Mouse (Mus musculus): ENCODE data around the gene Adam15. TPM values are rescaled to one million over a fixed set of nuclear protein-coding genes. Genes with fewer than 3 reads are reported as not detected.

Gene Adam15
- polyA plus RNA-seq, 1 experiment from 2014 or later = 23.2 TPM

DNA sequence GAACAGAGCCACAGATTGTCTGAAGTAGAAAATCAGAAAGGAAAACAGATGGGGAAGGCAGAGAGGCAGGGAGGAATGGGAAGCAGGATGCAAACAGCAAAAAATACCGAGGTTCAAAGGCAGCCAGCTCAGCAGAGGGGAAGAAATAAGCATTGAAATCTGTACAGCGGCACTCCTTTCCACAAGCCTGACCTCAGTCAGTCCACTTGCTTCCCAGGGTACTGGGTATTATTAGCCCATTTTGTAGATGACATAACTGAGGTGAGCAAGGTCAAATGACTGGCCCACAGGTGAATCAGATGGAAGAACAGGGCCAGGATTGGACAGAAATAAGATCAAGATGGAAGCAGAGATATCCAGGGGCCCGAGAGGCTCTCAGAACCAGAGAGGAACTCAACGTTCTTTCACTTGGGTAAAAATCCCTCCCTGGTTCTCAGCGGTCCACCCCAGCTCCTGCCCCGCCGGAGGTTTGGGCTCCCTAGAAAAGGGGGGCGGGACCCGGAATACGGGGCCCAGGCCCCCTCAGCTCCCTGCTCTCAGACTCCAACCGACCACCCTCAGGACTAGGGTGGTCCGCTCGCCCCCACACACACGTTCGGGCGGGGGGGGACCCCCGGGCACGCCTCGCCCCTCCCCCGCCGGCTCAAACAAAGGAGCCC is 12.6 kb downstream of the Adam15 start:
- no peak for DNase-seq (ENCODE audit: low spot score)

DNA sequence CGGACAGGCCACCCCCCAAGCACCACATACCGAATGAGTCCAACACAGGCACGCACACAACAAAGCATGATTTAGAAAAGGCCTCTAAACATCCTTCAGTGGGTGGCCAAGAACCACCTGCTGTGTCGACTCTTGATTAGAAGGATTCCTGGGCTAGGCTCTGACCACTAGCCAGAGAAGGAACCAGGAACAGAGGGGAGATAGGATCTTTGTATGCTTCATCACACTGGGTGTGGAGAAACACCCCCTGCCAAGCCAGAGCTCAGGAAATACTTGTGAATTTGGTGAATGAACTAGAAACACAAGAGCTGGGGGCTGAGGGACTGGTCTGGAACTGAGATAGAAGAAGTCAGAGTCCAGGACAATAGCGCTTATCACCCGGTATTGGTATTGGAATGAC is 13.3 kb downstream of the Adam15 start:
- DNase-seq (ENCODE audit: low spot score) (no peak), ATAC-seq (replicated peaks; ENCODE audit: low FRiP score) (no peak)
- Histone ChIP-seq H3K9ac (ENCODE audit: low read depth, low read length) (no peak overlapping the region), H3K27ac (ENCODE audit: low read depth, low read length) (no peak overlapping the region), H3K4me1 (replicated peaks; ENCODE audit: control insufficient read depth, insufficient read depth, low read length) (peaks cover 27% of the 10 kb centered on the region), H3K27me3 (replicated peaks; ENCODE audit: control insufficient read depth, insufficient read depth, low read length) (peaks cover 19% of the 10 kb centered on the region), H3K36me3 (ENCODE audit: control insufficient read depth, insufficient read depth, low read length) (peaks cover 6% of the 10 kb centered on the region; the same call in 1 of the 2 replicates), H3K4me3 (ENCODE audit: low read depth, low read length) (peak overlapping the region; percentile 67), H3K4me2 (peak overlapping the region; percentile 82), H3K9me3 (ENCODE audit: control insufficient read depth, low read length) (no peaks in the 10 kb centered on the region)
- WGBS = 23% methylated on average over 6 of the region's 6 CpGs

More for the DNA sequence above, 12.6 kb downstream of the Adam15 start:
- H3K9ac ChIP-seq (ENCODE audit: low read depth, low read length) = peak overlapping the region; percentile 64
- WGBS = 3% methylated on average over 21 of the region's 21 CpGs
- H3K9me3 ChIP-seq (ENCODE audit: control insufficient read depth, low read length) = no peaks in the 10 kb centered on the region
- H3K36me3 ChIP-seq (ENCODE audit: control insufficient read depth, insufficient read depth, low read length) = peaks cover 6% of the 10 kb centered on the region; the same call in 1 of the 2 replicates
- peak overlapping the region; percentile 82 for H3K4me2 ChIP-seq
- no peak for ATAC-seq (replicated peaks; ENCODE audit: low FRiP score)
- peak overlapping the region; percentile 68 for H3K27ac ChIP-seq (ENCODE audit: low read depth, low read length)
- H3K4me1 ChIP-seq (replicated peaks; ENCODE audit: control insufficient read depth, insufficient read depth, low read length) = peaks cover 27% of the 10 kb centered on the region
- peaks cover 15% of the 10 kb centered on the region for H3K27me3 ChIP-seq (replicated peaks; ENCODE audit: control insufficient read depth, insufficient read depth, low read length)
- peak overlapping the region; percentile 67 for H3K4me3 ChIP-seq (ENCODE audit: low read depth, low read length)

DNA sequence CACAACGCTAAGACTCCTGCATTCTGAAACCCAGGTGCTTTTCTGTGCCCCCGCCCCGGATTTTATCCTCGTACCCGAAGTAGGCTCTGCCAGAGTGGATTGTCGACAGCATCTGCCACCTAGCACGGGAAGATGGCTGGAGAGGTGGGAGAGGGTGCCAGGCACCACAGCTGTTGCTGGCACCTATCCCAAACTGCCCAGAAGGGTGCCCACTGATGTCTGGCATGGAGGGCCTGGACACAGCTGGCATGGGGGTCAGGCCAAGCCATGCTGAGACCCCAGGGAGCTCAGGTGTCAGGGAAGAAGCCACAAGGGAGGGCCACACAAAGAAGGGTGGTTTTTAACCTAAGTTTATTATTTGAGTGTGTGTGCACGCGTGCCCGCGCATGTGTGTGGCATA is 16.7 kb downstream of the Adam15 start:
- ATAC-seq (replicated peaks; ENCODE audit: low FRiP score) (no peak), DNase-seq (ENCODE audit: low spot score) (no peak)
- no peak overlapping the region for H3K4me3 ChIP-seq (ENCODE audit: low read depth, low read length)
- no peak overlapping the region for H3K4me2 ChIP-seq
- H3K27me3 ChIP-seq (replicated peaks; ENCODE audit: control insufficient read depth, insufficient read depth, low read length) = peaks cover 27% of the 10 kb centered on the region
- peaks cover 11% of the 10 kb centered on the region for H3K4me1 ChIP-seq (replicated peaks; ENCODE audit: control insufficient read depth, insufficient read depth, low read length)
- H3K27ac ChIP-seq (ENCODE audit: low read depth, low read length) = no peak overlapping the region
- no peak overlapping the region for H3K9ac ChIP-seq (ENCODE audit: low read depth, low read length)
- 78% methylated on average over 11 of the region's 11 CpGs for WGBS
- no peaks in the 10 kb centered on the region for H3K9me3 ChIP-seq (ENCODE audit: control insufficient read depth, low read length)
- peaks cover 6% of the 10 kb centered on the region; the same call in 1 of the 2 replicates for H3K36me3 ChIP-seq (ENCODE audit: control insufficient read depth, insufficient read depth, low read length)

DNA sequence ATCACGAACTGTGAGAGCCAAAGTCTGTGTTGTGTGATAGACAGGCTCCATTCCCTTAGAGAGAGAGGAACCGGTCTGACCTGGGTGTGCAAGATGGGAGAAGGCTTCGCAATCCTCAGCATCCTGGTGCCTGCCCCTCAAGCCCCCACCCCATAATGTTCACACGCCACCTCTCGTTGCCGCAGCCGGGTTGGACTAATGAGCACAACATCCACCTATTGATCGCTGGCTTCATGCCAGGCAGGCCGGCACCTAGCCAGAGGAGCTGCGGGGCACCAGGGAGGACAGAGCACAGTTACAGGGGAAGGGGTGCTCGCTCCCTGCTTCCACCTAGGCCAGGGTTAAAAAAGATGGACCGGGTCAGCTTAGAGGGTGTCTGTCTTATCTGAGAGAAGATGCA is 17.3 kb downstream of the Adam15 start:
- Histone ChIP-seq H3K4me2 (no peak overlapping the region), H3K27me3 (replicated peaks; ENCODE audit: control insufficient read depth, insufficient read depth, low read length) (peaks cover 32% of the 10 kb centered on the region), H3K9ac (ENCODE audit: low read depth, low read length) (no peak overlapping the region), H3K4me3 (ENCODE audit: low read depth, low read length) (no peak overlapping the region), H3K9me3 (ENCODE audit: control insufficient read depth, low read length) (no peaks in the 10 kb centered on the region), H3K27ac (ENCODE audit: low read depth, low read length) (no peak overlapping the region), H3K4me1 (replicated peaks; ENCODE audit: control insufficient read depth, insufficient read depth, low read length) (peaks cover 10% of the 10 kb centered on the region), H3K36me3 (ENCODE audit: control insufficient read depth, insufficient read depth, low read length) (peaks cover 6% of the 10 kb centered on the region; the same call in 1 of the 2 replicates)
- 61% methylated on average over 12 of the region's 12 CpGs for WGBS
- no peak for ATAC-seq (replicated peaks; ENCODE audit: low FRiP score)
- no peak for DNase-seq (ENCODE audit: low spot score)

DNA sequence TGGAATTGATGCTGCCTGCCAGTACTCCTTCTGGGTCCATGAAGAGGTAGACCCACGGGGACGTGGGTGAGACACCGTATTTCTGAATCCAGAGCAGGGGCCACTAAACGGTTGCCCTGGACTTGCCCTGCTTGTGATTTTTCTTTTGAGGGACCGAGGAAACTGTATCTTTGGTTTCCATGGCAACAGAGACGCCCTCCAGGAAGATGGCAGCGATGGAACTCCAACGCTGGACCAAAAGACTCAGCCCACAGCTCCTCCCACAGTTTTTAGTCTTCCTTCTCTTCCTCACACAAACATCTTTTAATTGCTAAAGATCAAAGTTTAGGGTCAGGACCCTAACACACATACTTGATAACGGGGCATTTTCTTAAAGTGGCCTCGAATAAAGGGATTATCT is 17.8 kb downstream of the Adam15 start:
- peaks cover 6% of the 10 kb centered on the region; the same call in 1 of the 2 replicates for H3K36me3 ChIP-seq (ENCODE audit: control insufficient read depth, insufficient read depth, low read length)
- peaks cover 7% of the 10 kb centered on the region for H3K4me1 ChIP-seq (replicated peaks; ENCODE audit: control insufficient read depth, insufficient read depth, low read length)

DNA sequence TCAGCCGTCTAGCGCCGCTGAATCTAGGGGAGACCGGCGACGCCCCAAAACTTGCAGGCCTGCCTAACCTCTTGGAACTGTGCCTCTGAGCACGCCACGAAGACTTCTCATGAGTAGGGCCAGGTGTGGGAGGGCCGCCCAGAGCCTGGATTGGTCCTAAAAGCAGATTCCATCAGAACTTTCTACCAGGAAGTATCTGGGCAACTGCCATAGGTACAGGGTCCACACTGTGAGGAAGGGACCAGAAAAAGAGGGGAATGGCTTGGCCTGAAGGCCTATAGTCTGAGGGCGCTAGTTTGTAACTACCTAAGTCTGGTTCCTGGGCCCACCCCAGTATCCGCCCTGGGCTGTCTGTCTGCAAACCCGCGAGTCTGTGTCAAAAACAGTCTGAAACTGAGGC is 18.2 kb downstream of the Adam15 start:
- Histone ChIP-seq H3K27me3 (replicated peaks; ENCODE audit: control insufficient read depth, insufficient read depth, low read length) (peaks cover 39% of the 10 kb centered on the region), H3K9me3 (ENCODE audit: control insufficient read depth, low read length) (no peaks in the 10 kb centered on the region), H3K4me1 (replicated peaks; ENCODE audit: control insufficient read depth, insufficient read depth, low read length) (peaks cover 3% of the 10 kb centered on the region), H3K27ac (ENCODE audit: low read depth, low read length) (no peak overlapping the region), H3K4me3 (ENCODE audit: low read depth, low read length) (no peak overlapping the region), H3K4me2 (no peak overlapping the region), H3K36me3 (ENCODE audit: control insufficient read depth, insufficient read depth, low read length) (peaks cover 6% of the 10 kb centered on the region; the same call in 1 of the 2 replicates), H3K9ac (ENCODE audit: low read depth, low read length) (no peak overlapping the region)
- WGBS = 63% methylated on average over 13 of the region's 13 CpGs
- ATAC-seq (replicated peaks; ENCODE audit: low FRiP score) (no peak), DNase-seq (ENCODE audit: low spot score) (no peak)

More for the DNA sequence above, 17.8 kb downstream of the Adam15 start:
- 61% methylated on average over 10 of the region's 10 CpGs for WGBS
- peaks cover 37% of the 10 kb centered on the region for H3K27me3 ChIP-seq (replicated peaks; ENCODE audit: control insufficient read depth, insufficient read depth, low read length)
- H3K27ac ChIP-seq (ENCODE audit: low read depth, low read length) = no peak overlapping the region
- ATAC-seq (replicated peaks; ENCODE audit: low FRiP score) = no peak
- no peak overlapping the region for H3K9ac ChIP-seq (ENCODE audit: low read depth, low read length)
- H3K4me2 ChIP-seq = no peak overlapping the region
- DNase-seq (ENCODE audit: low spot score) = no peak
- no peak overlapping the region for H3K4me3 ChIP-seq (ENCODE audit: low read depth, low read length)
- no peaks in the 10 kb centered on the region for H3K9me3 ChIP-seq (ENCODE audit: control insufficient read depth, low read length)

DNA sequence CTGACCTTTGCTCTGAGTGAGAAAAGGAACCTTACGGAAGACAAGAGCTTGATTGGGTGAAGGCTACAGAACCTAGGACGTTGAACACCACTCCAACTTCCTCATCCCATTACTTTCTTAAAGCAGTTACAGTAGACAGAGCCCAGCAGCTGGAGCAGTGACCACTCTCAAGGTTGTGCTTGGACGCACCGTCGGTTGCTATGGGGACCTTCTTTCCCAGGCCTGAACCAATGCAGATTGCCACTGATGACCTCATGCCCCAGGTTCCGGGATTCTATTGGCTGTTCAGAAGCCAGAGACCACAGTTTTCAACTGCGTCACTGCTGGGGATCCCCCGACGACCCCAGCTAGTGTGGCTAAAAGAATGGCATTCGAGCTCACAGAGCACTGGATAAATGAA is 18.8 kb downstream of the Adam15 start:
- no peak overlapping the region for H3K27ac ChIP-seq (ENCODE audit: low read depth, low read length)
- H3K9me3 ChIP-seq (ENCODE audit: control insufficient read depth, low read length) = no peaks in the 10 kb centered on the region
- DNase-seq (ENCODE audit: low spot score) (no peak), ATAC-seq (replicated peaks; ENCODE audit: low FRiP score) (no peak)
- peaks cover 6% of the 10 kb centered on the region; the same call in 1 of the 2 replicates for H3K36me3 ChIP-seq (ENCODE audit: control insufficient read depth, insufficient read depth, low read length)
- no peaks in the 10 kb centered on the region for H3K4me1 ChIP-seq (replicated peaks; ENCODE audit: control insufficient read depth, insufficient read depth, low read length)
- 22% methylated on average over 10 of the region's 10 CpGs for WGBS
- H3K4me3 ChIP-seq (ENCODE audit: low read depth, low read length) = no peak overlapping the region
- peaks cover 39% of the 10 kb centered on the region for H3K27me3 ChIP-seq (replicated peaks; ENCODE audit: control insufficient read depth, insufficient read depth, low read length)
- no peak overlapping the region for H3K4me2 ChIP-seq
- H3K9ac ChIP-seq (ENCODE audit: low read depth, low read length) = no peak overlapping the region

DNA sequence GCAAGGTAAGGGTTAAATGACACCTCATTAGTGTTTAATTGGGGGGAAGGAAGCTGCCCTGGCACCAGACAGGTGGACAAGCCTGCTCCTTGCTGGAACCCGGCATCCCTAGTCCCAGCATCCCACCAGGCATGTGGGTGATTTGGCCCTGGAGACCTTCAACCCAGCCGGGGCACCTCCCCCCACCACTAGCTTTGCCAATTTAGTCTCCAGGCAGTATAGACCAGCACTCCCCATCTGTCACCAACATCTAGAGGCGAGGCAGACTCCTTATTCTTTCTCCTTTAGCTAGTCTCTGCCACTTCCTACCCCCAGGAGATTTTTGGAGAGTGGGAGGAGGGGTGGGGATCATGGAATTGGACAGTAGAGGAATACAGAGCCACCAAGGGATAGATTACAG is 19.4 kb downstream of the Adam15 start:
- no peaks in the 10 kb centered on the region for H3K4me1 ChIP-seq (replicated peaks; ENCODE audit: control insufficient read depth, insufficient read depth, low read length)
- H3K9ac ChIP-seq (ENCODE audit: low read depth, low read length) = no peak overlapping the region
- ATAC-seq (replicated peaks; ENCODE audit: low FRiP score) (no peak), DNase-seq (ENCODE audit: low spot score) (no peak)
- no peak overlapping the region for H3K4me2 ChIP-seq
- no peak overlapping the region for H3K4me3 ChIP-seq (ENCODE audit: low read depth, low read length)
- H3K27ac ChIP-seq (ENCODE audit: low read depth, low read length) = no peak overlapping the region
- H3K27me3 ChIP-seq (replicated peaks; ENCODE audit: control insufficient read depth, insufficient read depth, low read length) = peaks cover 39% of the 10 kb centered on the region
- H3K36me3 ChIP-seq (ENCODE audit: control insufficient read depth, insufficient read depth, low read length) = peaks cover 6% of the 10 kb centered on the region; the same call in 1 of the 2 replicates
- H3K9me3 ChIP-seq (ENCODE audit: control insufficient read depth, low read length) = no peaks in the 10 kb centered on the region
- 53% methylated on average over 3 of the region's 3 CpGs for WGBS

DNA sequence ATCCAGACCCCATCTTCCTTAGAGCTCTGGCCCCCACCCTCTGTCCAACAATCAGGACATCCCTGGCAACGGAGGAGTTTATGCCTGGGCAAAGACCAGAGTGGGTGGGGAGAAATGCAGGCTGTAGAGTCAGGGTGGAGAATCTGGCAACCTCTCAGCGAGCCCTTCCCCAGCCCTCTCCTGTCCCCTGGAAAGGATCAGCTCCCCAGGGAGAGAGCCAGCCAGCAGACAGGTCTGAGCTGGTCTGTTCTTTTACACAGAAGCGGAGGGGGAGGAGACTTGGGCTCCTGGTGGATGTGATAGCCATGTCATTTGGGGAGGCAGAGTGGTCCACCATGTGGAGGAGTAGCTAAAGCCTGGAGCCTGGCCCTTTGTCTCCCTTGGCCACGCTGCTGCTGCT is 21.2 kb downstream of the Adam15 start:
- Histone ChIP-seq H3K9ac (ENCODE audit: low read depth, low read length) (no peak overlapping the region), H3K4me1 (replicated peaks; ENCODE audit: control insufficient read depth, insufficient read depth, low read length) (no peaks in the 10 kb centered on the region), H3K9me3 (ENCODE audit: control insufficient read depth, low read length) (no peaks in the 10 kb centered on the region), H3K27me3 (replicated peaks; ENCODE audit: control insufficient read depth, insufficient read depth, low read length) (peaks cover 38% of the 10 kb centered on the region), H3K4me2 (no peak overlapping the region), H3K4me3 (ENCODE audit: low read depth, low read length) (no peak overlapping the region), H3K27ac (ENCODE audit: low read depth, low read length) (no peak overlapping the region), H3K36me3 (ENCODE audit: control insufficient read depth, insufficient read depth, low read length) (peaks cover 2% of the 10 kb centered on the region; the same call in 1 of the 2 replicates)
- ATAC-seq (replicated peaks; ENCODE audit: low FRiP score) (no peak), DNase-seq (ENCODE audit: low spot score) (no peak)
- WGBS = 23% methylated on average over 4 of the region's 4 CpGs

Data from liver, embryonic 11.5 days (tissue).